Mouse (Mus musculus): ENCODE measurements at regions not wholly inside any gene's neighbourhood (a gene's known extent, or its start where the extent isn't known, plus 50 kb on each side); places are given as distances from the start of the nearest gene placed in this dataset.

DNA sequence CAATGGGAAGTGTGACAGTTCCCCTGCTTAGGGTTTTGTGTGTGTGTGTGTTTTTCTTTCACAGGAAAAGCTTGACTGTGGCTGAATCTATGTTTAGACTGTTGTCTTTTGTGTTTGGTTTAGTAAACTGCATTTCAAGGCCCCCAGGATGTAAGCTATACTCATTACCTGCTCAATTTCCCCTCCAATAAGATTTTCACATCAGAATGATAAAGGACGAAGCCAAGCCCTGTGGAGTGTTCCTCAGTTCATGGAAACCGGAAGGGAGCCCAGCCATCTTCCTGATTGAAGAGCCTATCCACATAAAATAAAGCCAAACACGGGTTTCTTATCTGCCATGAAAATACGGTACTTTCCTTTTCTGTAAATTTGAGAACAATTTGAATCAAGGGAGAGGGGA lies 50.5 kb upstream of the Kdr start:
- TF ChIP-seq ZKSCAN1 (IDR thresholded peaks at IDR 0.05; ENCODE audit: low read depth, low read length) (no peak), MYC (IDR thresholded peaks at IDR 0.05; ENCODE audit: low read depth, low read length) (no peak), TCF12 (IDR thresholded peaks at IDR 0.05; ENCODE audit: low read depth, low read length) (no peak), POLR2A (IDR thresholded peaks at IDR 0.05; ENCODE audit: control insufficient read depth in 1 of 2, insufficient read depth in 1 of 2, low read depth in 1 of 2, low read length in 2 of 2, poor library complexity in 1 of 2) (no peak), EP300 (IDR thresholded peaks at IDR 0.05; ENCODE audit: low read depth in 1 of 2, low read length in 2 of 2) (no peak), CTCF (IDR thresholded peaks at IDR 0.05 in 2 of 3, conservative IDR thresholded peaks at IDR 0.05 in 1 of 3; ENCODE audit: control insufficient read depth in 1 of 3, insufficient read depth in 1 of 3, low read depth in 2 of 3, low read length in 3 of 3, poor library complexity in 1 of 3, severe bottlenecking in 1 of 3) (no peak), ZMIZ1 (IDR thresholded peaks at IDR 0.05; ENCODE audit: low read depth, low read length) (no peak), TBP (IDR thresholded peaks at IDR 0.05; ENCODE audit: low read depth, low read length) (no peak), ELF1 (IDR thresholded peaks at IDR 0.05; ENCODE audit: low read depth, low read length) (no peak), E2F4 (IDR thresholded peaks at IDR 0.05; ENCODE audit: borderline replicate concordance, low read depth, low read length) (no peak)
